Comparison of ENCODE assay signal across 11 mouse cellular contexts in genomic region chr13:29414470-29414869, GRCm38 (mm10).
DNase-seq lines count a peak whose midpoint lies in the region; ATAC-seq lines count a peak whose summit lies in the region.
"Had no signal": no experiment of that assay in that cellular context is flagged by ENCODE, and none has a peak within 500 bp of the region (broad histone marks: within the 10 kb centered on the region; RNA-seq: fewer than 3 reads in every experiment).

No protein-coding gene starts in this region.

- H3K36me3 ChIP-seq in forebrain, embryonic 10.5 days (replicated peaks) = no peaks in the 10 kb centered on the region
- H3K36me3 ChIP-seq in forebrain, embryonic 11.5 days (ENCODE audit: control insufficient read depth, insufficient read depth, low read length) = no peaks in the 10 kb centered on the region
- H3K36me3 ChIP-seq in forebrain, embryonic 16.5 days (ENCODE audit: control insufficient read depth, insufficient read depth) = no peaks in the 10 kb centered on the region
- no peaks in the 10 kb centered on the region for H3K36me3 ChIP-seq in midbrain, embryonic 15.5 days (replicated peaks)

- ATAC-seq in forebrain, embryonic 11.5 days (replicated peaks; ENCODE audit: low FRiP score) = no peak
- no peak for ATAC-seq in forebrain, embryonic 16.5 days
- ATAC-seq in midbrain, embryonic 15.5 days (replicated peaks) = no peak

- no peak overlapping the region for H3K9ac ChIP-seq in forebrain, embryonic 11.5 days (ENCODE audit: low read length)
- no peak overlapping the region; the same call in 1 of the 2 replicates for H3K9ac ChIP-seq in forebrain, embryonic 16.5 days (replicated peaks; ENCODE audit: low read depth, low read length)
- H3K9ac ChIP-seq in midbrain, embryonic 15.5 days = no peak overlapping the region

- H3K9me3 ChIP-seq in forebrain, embryonic 10.5 days = no peaks in the 10 kb centered on the region
- H3K9me3 ChIP-seq in forebrain, embryonic 11.5 days (ENCODE audit: control insufficient read depth, low read length) = no peaks in the 10 kb centered on the region
- H3K9me3 ChIP-seq in forebrain, embryonic 16.5 days (ENCODE audit: control insufficient read depth, low read length) = no peaks in the 10 kb centered on the region
- H3K9me3 ChIP-seq in midbrain, embryonic 15.5 days = no peaks in the 10 kb centered on the region

- peaks cover 33% of the 10 kb centered on the region for H3K4me1 ChIP-seq in forebrain, embryonic 10.5 days
- H3K4me1 ChIP-seq in forebrain, embryonic 11.5 days (replicated peaks; ENCODE audit: control insufficient read depth, insufficient read depth, low read length) = peaks cover 6% of the 10 kb centered on the region
- peaks cover 28% of the 10 kb centered on the region for H3K4me1 ChIP-seq in forebrain, embryonic 16.5 days (replicated peaks; ENCODE audit: control insufficient read depth, insufficient read depth, low read length)
- peaks cover 35% of the 10 kb centered on the region for H3K4me1 ChIP-seq in midbrain, embryonic 15.5 days

- no peak overlapping the region for H3K4me3 ChIP-seq in forebrain, embryonic 10.5 days
- H3K4me3 ChIP-seq in forebrain, embryonic 11.5 days (ENCODE audit: low read depth, low read length) = no peak overlapping the region
- H3K4me3 ChIP-seq in forebrain, embryonic 16.5 days (replicated peaks; ENCODE audit: low read length) = no peak overlapping the region
- no peak overlapping the region for H3K4me3 ChIP-seq in midbrain, embryonic 15.5 days

- no peak overlapping the region for H3K4me2 ChIP-seq in forebrain, embryonic 11.5 days (ENCODE audit: low read depth, low read length, severe bottlenecking)
- no peak overlapping the region for H3K4me2 ChIP-seq in forebrain, embryonic 16.5 days (ENCODE audit: low read length)
- H3K4me2 ChIP-seq in midbrain, embryonic 15.5 days = no peak overlapping the region

- 72% methylated on average over 3 of the region's 3 CpGs for WGBS in forebrain, embryonic 10.5 days
- 54% methylated on average over 3 of the region's 3 CpGs for WGBS in forebrain, embryonic 11.5 days
- 35% methylated on average over 3 of the region's 3 CpGs for WGBS in forebrain, embryonic 16.5 days
- 31% methylated on average over 3 of the region's 3 CpGs for WGBS in midbrain, embryonic 15.5 days

- DNase-seq in forebrain, embryonic 10.5 days (ENCODE audit: extremely low spot score, low spot score) = no peak
- no peak for DNase-seq in forebrain, embryonic 11.5 days (ENCODE audit: low spot score)
- DNase-seq in heart, postnatal 4 days = peak; percentile 16
- no peak for DNase-seq in thymus, postnatal 14 days
- DNase-seq in testis, postnatal 10 days (ENCODE audit: low spot score) = no peak
- DNase-seq in MN1 (ENCODE audit: low spot score) = no peak
- DNase-seq: gastrocnemius, postnatal 14 days; kidney, postnatal 10 days; lung, postnatal 14 days had no signal

- H3K27me3 ChIP-seq in forebrain, embryonic 10.5 days (ENCODE audit: poor library complexity, severe bottlenecking) = no peaks in the 10 kb centered on the region
- H3K27me3 ChIP-seq in forebrain, embryonic 11.5 days (ENCODE audit: control insufficient read depth, insufficient read depth, low read length) = no peaks in the 10 kb centered on the region
- no peaks in the 10 kb centered on the region for H3K27me3 ChIP-seq in forebrain, embryonic 16.5 days (replicated peaks; ENCODE audit: control insufficient read depth, insufficient read depth, low read length)
- no peaks in the 10 kb centered on the region for H3K27me3 ChIP-seq in midbrain, embryonic 15.5 days (replicated peaks)

- peak overlapping the region; percentile 53 for H3K27ac ChIP-seq in forebrain, embryonic 10.5 days
- no peak overlapping the region for H3K27ac ChIP-seq in forebrain, embryonic 11.5 days (ENCODE audit: low read depth, low read length)
- H3K27ac ChIP-seq in forebrain, embryonic 16.5 days (ENCODE audit: low read length) = peak overlapping the region; percentile 92
- peak overlapping the region; percentile 77 for H3K27ac ChIP-seq in midbrain, embryonic 15.5 days
